Mouse (Mus musculus): ENCODE results near the gene Taar9. TPM values are rescaled to one million over a fixed set of nuclear protein-coding genes. Genes with fewer than 3 reads are reported as not detected.
"Not testable (repeated sequence)": the region's sequence is repeated elsewhere in the genome, so short reads cannot be mapped to it uniquely, and the experiment has no call there.

Taar9 gene
- not detected in 2 replicates for polyA plus RNA-seq (2015; fragmentation: Nextera tagmentation; extraction: Ambion mirVana)

GRCm38 (mm10) chr10:24109434-24109833, at the start of gene Taar9:
Taar9 (minus strand) TSS chr10:24109534.
- H3K27ac ChIP-seq; H3K9ac ChIP-seq; H3K36me3 ChIP-seq; H3K9me3 ChIP-seq (replicated peaks); H3K27me3 ChIP-seq; DNase-seq; ATAC-seq (ENCODE audit: low read depth); H3K4me2 ChIP-seq; H3K4me3 ChIP-seq (replicated peaks): not testable (repeated sequence)
- peaks cover 15% of the 10 kb centered on the region for H3K4me1 ChIP-seq (replicated peaks)
- 68% methylated on average over 8 of the region's 8 CpGs for WGBS (ENCODE audit: insufficient replicate concordance)

GRCm38 (mm10) chr10:24158470-24159254, 49.3 kb upstream of the Taar9 start:
- no peak for ATAC-seq (ENCODE audit: low read depth)

GRCm38 (mm10) chr10:24150086-24150485, 40.8 kb upstream of the Taar9 start:
- Histone ChIP-seq H3K4me3 (replicated peaks) (peak overlapping the region; percentile 78), H3K4me1 (replicated peaks) (peaks cover 31% of the 10 kb centered on the region), H3K9ac (peak overlapping the region; percentile 84), H3K4me2 (peak overlapping the region; percentile 81), H3K9me3 (replicated peaks) (no peaks in the 10 kb centered on the region), H3K36me3 (peaks cover 9% of the 10 kb centered on the region), H3K27me3 (no peaks in the 10 kb centered on the region), H3K27ac (no peak overlapping the region)
- ATAC-seq (ENCODE audit: low read depth): no peak
- WGBS (ENCODE audit: insufficient replicate concordance): 37% methylated on average over 7 of the region's 7 CpGs
- DNase-seq: no peak

More at GRCm38 (mm10) chr10:24158470-24159254, 49.3 kb upstream of the Taar9 start:
- Histone ChIP-seq H3K4me2 (no peak overlapping the region), H3K27ac (no peak overlapping the region), H3K9ac (no peak overlapping the region), H3K4me1 (replicated peaks) (peaks cover 8% of the 10 kb centered on the region; the same call in 1 of the 2 replicates), H3K36me3 (peaks cover 43% of the 10 kb centered on the region), H3K27me3 (no peaks in the 10 kb centered on the region), H3K4me3 (replicated peaks) (no peak overlapping the region), H3K9me3 (replicated peaks) (no peaks in the 10 kb centered on the region)
- 85% methylated on average over 12 of the region's 12 CpGs for WGBS (ENCODE audit: insufficient replicate concordance)
- no peak for DNase-seq

- DNase-seq (peak; percentile 92), ATAC-seq (ENCODE audit: low read depth) (peak; percentile 98)
- under 1% methylated on average over 42 of the region's 45 CpGs for WGBS (ENCODE audit: insufficient replicate concordance)
- peaks cover 31% of the 10 kb centered on the region for H3K4me1 ChIP-seq (replicated peaks)
- H3K4me2 ChIP-seq: peak within 1 kb of the TSS; percentile 81
- H3K4me3 ChIP-seq (replicated peaks): peak within 1 kb of the TSS; percentile 78
- H3K27me3 ChIP-seq: no peaks in the 10 kb centered on the region
- H3K9me3 ChIP-seq (replicated peaks): no peaks in the 10 kb centered on the region
- peak within 1 kb of the TSS; percentile 79 for H3K27ac ChIP-seq
- H3K36me3 ChIP-seq: peaks cover 8% of the 10 kb centered on the region; the same call in 1 of the 2 replicates
- H3K9ac ChIP-seq: peak within 1 kb of the TSS; percentile 84
Observed at GRCm38 (mm10) chr10:24149135-24149781, 39.9 kb upstream of the Taar9 start, which contains the start of gene Stx7. Stx7 (plus strand) TSS chr10:24149302.

- Histone ChIP-seq H3K36me3 (no peaks in the 10 kb centered on the region), H3K4me2 (no peak overlapping the region), H3K4me1 (replicated peaks) (no peaks in the 10 kb centered on the region), H3K9ac (no peak overlapping the region), H3K27me3 (no peaks in the 10 kb centered on the region), H3K27ac (no peak overlapping the region), H3K9me3 (replicated peaks) (no peaks in the 10 kb centered on the region), H3K4me3 (replicated peaks) (no peak overlapping the region)
- ATAC-seq (ENCODE audit: low read depth): no peak
- 37% methylated on average over 3 of the region's 3 CpGs for WGBS (ENCODE audit: insufficient replicate concordance)
- no peak for DNase-seq
Observed at GRCm38 (mm10) chr10:24142735-24143134, 33.4 kb upstream of the Taar9 start.

GRCm38 (mm10) chr10:24138623-24139261, 29.4 kb upstream of the Taar9 start:
- no peaks in the 10 kb centered on the region for H3K36me3 ChIP-seq
- no peak overlapping the region for H3K4me3 ChIP-seq (replicated peaks)
- peaks cover 18% of the 10 kb centered on the region for H3K4me1 ChIP-seq (replicated peaks)
- H3K4me2 ChIP-seq: no peak overlapping the region
- ATAC-seq (ENCODE audit: low read depth): no peak
- DNase-seq: no peak
- whole genome bisulfite sequencing (ENCODE audit: insufficient replicate concordance): 54% methylated on average over 2 of the region's 2 CpGs
- H3K9me3 ChIP-seq (replicated peaks): no peaks in the 10 kb centered on the region
- no peak overlapping the region for H3K9ac ChIP-seq
- H3K27me3 ChIP-seq: no peaks in the 10 kb centered on the region
- H3K27ac ChIP-seq: no peak overlapping the region

GRCm38 (mm10) chr10:24134071-24134645, 24.8 kb upstream of the Taar9 start:
- Histone ChIP-seq H3K4me1 (replicated peaks) (peaks cover 35% of the 10 kb centered on the region), H3K9ac (no peak overlapping the region), H3K27me3 (no peaks in the 10 kb centered on the region), H3K36me3 (no peaks in the 10 kb centered on the region), H3K9me3 (replicated peaks) (no peaks in the 10 kb centered on the region), H3K4me3 (replicated peaks) (no peak overlapping the region), H3K4me2 (no peak overlapping the region), H3K27ac (peak overlapping the region; percentile 48; the same call in 1 of the 2 replicates)
- WGBS (ENCODE audit: insufficient replicate concordance): 44% methylated on average over 7 of the region's 7 CpGs
- ATAC-seq (ENCODE audit: low read depth): peak; percentile 49; the same call in 1 of the 2 replicates
- DNase-seq: no peak

- no peak overlapping the region for H3K9ac ChIP-seq
Observed at GRCm38 (mm10) chr10:24133132-24133531, 23.8 kb upstream of the Taar9 start.

GRCm38 (mm10) chr10:24132273-24132672, 22.9 kb upstream of the Taar9 start:
- H3K36me3 ChIP-seq: no peaks in the 10 kb centered on the region
- ATAC-seq (ENCODE audit: low read depth) (0 out of 2 replicates have a peak, but pooled peaks have one; percentile 33), DNase-seq (no peak)
- no peak overlapping the region for H3K4me3 ChIP-seq (replicated peaks)
- peaks cover 35% of the 10 kb centered on the region for H3K4me1 ChIP-seq (replicated peaks)
- H3K9ac ChIP-seq: no peak overlapping the region
- peak overlapping the region; percentile 51 for H3K4me2 ChIP-seq
- no peaks in the 10 kb centered on the region for H3K27me3 ChIP-seq
- 43% methylated on average over 5 of the region's 5 CpGs for WGBS (ENCODE audit: insufficient replicate concordance)
- no peaks in the 10 kb centered on the region for H3K9me3 ChIP-seq (replicated peaks)
- peak overlapping the region; percentile 32 for H3K27ac ChIP-seq

More at GRCm38 (mm10) chr10:24133132-24133531, 23.8 kb upstream of the Taar9 start:
- DNase-seq: no peak
- H3K4me3 ChIP-seq (replicated peaks): no peak overlapping the region
- no peaks in the 10 kb centered on the region for H3K9me3 ChIP-seq (replicated peaks)
- H3K4me2 ChIP-seq: no peak overlapping the region
- peaks cover 35% of the 10 kb centered on the region for H3K4me1 ChIP-seq (replicated peaks)
- no peak overlapping the region for H3K27ac ChIP-seq
- no peaks in the 10 kb centered on the region for H3K36me3 ChIP-seq
- ATAC-seq (ENCODE audit: low read depth): 0 out of 2 replicates have a peak, but pooled peaks have one; percentile 38
- 6% methylated on average over 2 of the region's 2 CpGs for WGBS (ENCODE audit: insufficient replicate concordance)
- H3K27me3 ChIP-seq: no peaks in the 10 kb centered on the region

- Histone ChIP-seq H3K9ac (no peak overlapping the region; the same call in 1 of the 2 replicates), H3K36me3 (no peaks in the 10 kb centered on the region), H3K9me3 (replicated peaks) (no peaks in the 10 kb centered on the region), H3K4me3 (replicated peaks) (peak overlapping the region; percentile 35), H3K27me3 (no peaks in the 10 kb centered on the region), H3K4me2 (peak overlapping the region; percentile 51), H3K27ac (peak overlapping the region; percentile 32), H3K4me1 (replicated peaks) (peaks cover 35% of the 10 kb centered on the region)
- DNase-seq (peak; percentile 28), ATAC-seq (ENCODE audit: low read depth) (peak; percentile 64)
- WGBS (ENCODE audit: insufficient replicate concordance): 23% methylated on average over 9 of the region's 9 CpGs
Observed at GRCm38 (mm10) chr10:24131451-24132262, 22.3 kb upstream of the Taar9 start.

Data from liver, embryonic 13.5 days (tissue).